In the genomic region with DNA sequence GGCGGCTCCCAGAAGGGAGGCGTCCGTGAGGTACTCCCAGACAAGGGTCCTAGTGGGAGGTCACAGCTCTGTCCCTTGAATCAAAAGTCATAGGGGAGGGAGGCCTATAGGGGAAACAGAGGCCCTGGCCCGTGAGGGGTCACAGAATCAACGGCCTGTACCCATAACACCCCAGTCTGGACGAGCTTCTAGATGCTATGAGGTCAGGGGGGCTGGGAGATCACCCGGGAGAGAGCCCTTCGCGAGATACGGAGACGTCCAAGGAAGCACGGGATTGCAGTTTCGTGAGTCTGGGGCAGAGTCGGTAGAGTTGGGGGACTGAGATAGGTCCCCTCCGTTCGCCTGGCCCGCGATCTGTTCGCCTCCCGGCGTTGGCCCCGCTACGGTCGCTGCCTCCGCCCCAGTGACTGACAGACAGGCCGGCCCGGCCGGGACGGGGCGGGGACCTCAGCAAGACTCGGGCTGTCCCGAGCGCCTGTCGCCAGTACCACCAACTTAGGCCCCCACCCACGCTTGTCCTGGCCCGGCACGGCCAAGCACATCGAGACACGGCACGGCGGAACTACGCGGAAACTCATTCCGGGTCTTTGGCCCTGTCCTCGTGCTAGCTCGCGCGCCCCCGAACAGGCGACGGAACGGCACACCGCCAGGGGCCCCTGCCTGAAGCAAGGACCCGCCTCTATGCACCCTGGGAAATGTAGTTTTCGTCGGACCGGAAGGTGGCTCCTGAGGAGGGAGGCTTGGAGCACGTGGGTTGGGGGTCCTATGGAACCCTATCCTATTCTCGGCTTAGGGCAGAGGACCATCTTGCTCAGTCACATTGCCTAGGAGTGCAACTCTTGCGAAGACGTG, we compare ENCODE assay signal across 8 mouse cellular contexts. TPM values are rescaled to one million over a fixed set of nuclear protein-coding genes. Genes with fewer than 3 reads are reported as not detected.
DNase-seq lines count a peak whose midpoint lies in the region; ATAC-seq and TF ChIP-seq lines count a peak whose summit lies in the region.

Gene Ipo13, minus strand, starts transcription at position 409 of the 852 bp plus-strand sequence.

- peak within 1 kb of the TSS; percentile 82 for H3K27ac ChIP-seq in embryonic facial prominence, embryonic 14.5 days (replicated peaks; ENCODE audit: low read depth, low read length)
- H3K27ac ChIP-seq in limb, embryonic 14.5 days (replicated peaks; ENCODE audit: low read depth, low read length), result peak within 1 kb of the TSS; percentile 79
- peak within 1 kb of the TSS; percentile 89 for H3K27ac ChIP-seq in midbrain, postnatal 0 days (ENCODE audit: low read depth, low read length)

- TF ChIP-seq POLR2A in limb, embryonic 14.5 days (IDR thresholded peaks at IDR 0.05; ENCODE audit: borderline replicate concordance, extremely low read depth, insufficient read depth, insufficient read length), result peak; percentile 65; the same call in 1 of the 2 replicates

- H3K4me3 ChIP-seq in embryonic facial prominence, embryonic 14.5 days (ENCODE audit: low read depth, low read length), result peak within 1 kb of the TSS; percentile 71
- H3K4me3 ChIP-seq in limb, embryonic 14.5 days (replicated peaks; ENCODE audit: low read length), result peak within 1 kb of the TSS; percentile 75
- H3K4me3 ChIP-seq in midbrain, postnatal 0 days (ENCODE audit: low read depth, low read length), result peak within 1 kb of the TSS; percentile 68

- peak; percentile 96 for ATAC-seq in embryonic facial prominence, embryonic 14.5 days (ENCODE audit: low read depth)
- ATAC-seq in limb, embryonic 14.5 days (ENCODE audit: low FRiP score, low read depth), result peak; percentile 96
- ATAC-seq in midbrain, postnatal 0 days (ENCODE audit: low FRiP score), result peak; percentile 95

- peaks cover 26% of the 10 kb centered on the region for H3K4me1 ChIP-seq in embryonic facial prominence, embryonic 14.5 days (ENCODE audit: control insufficient read depth, insufficient read depth, low read length)
- H3K4me1 ChIP-seq in limb, embryonic 14.5 days (ENCODE audit: control insufficient read depth, insufficient read depth, low read length), result peaks cover 18% of the 10 kb centered on the region
- H3K4me1 ChIP-seq in midbrain, postnatal 0 days (ENCODE audit: insufficient read depth, low read length), result peaks cover 10% of the 10 kb centered on the region; the same call in 1 of the 2 replicates

- H3K27me3 ChIP-seq in embryonic facial prominence, embryonic 14.5 days (replicated peaks; ENCODE audit: control insufficient read depth, insufficient read depth, low read length), result no peaks in the 10 kb centered on the region
- H3K27me3 ChIP-seq in limb, embryonic 14.5 days (ENCODE audit: control insufficient read depth, insufficient read depth, low read length), result no peaks in the 10 kb centered on the region
- H3K27me3 ChIP-seq in midbrain, postnatal 0 days (ENCODE audit: insufficient read depth, low read length), result no peaks in the 10 kb centered on the region

- H3K36me3 ChIP-seq in embryonic facial prominence, embryonic 14.5 days (ENCODE audit: control insufficient read depth, insufficient read depth, low read length), result peaks cover 26% of the 10 kb centered on the region
- peaks cover 24% of the 10 kb centered on the region for H3K36me3 ChIP-seq in limb, embryonic 14.5 days (ENCODE audit: control insufficient read depth, insufficient read depth, low read length)
- no peaks in the 10 kb centered on the region; the same call in 1 of the 2 replicates for H3K36me3 ChIP-seq in midbrain, postnatal 0 days (ENCODE audit: insufficient read depth, low read length)

- peak within 1 kb of the TSS; percentile 82 for H3K9ac ChIP-seq in embryonic facial prominence, embryonic 14.5 days (ENCODE audit: low read depth, low read length)
- H3K9ac ChIP-seq in limb, embryonic 14.5 days (ENCODE audit: low read depth, low read length, severe bottlenecking), result peak within 1 kb of the TSS; percentile 72
- H3K9ac ChIP-seq in midbrain, postnatal 0 days (replicated peaks; ENCODE audit: low read length, poor library complexity, severe bottlenecking), result peak within 1 kb of the TSS; percentile 75

- DNase-seq in 3T3-L1 (ENCODE audit: low read depth, low spot score), result peak; percentile 88
- DNase-seq in adrenal gland, postnatal 4 days (ENCODE audit: low spot score in 2 of 2), result peak; percentile 84 to 88
- peak; percentile 96 for DNase-seq in embryonic facial prominence, embryonic 14.5 days (ENCODE audit: low spot score)
- DNase-seq in heart, adult 8-10 months (ENCODE audit: low spot score), result peak; percentile 96
- peak; percentile 95 for DNase-seq in kidney, adult 9 months
- DNase-seq in limb, embryonic 14.5 days (ENCODE audit: low spot score), result peak; percentile 94
- peak; percentile 96 for DNase-seq in midbrain, postnatal 0 days (ENCODE audit: low spot score)
- peak; percentile 84 to 93 for DNase-seq in spleen, postnatal 14 days (ENCODE audit: low spot score in 2 of 2)

- H3K4me2 ChIP-seq in embryonic facial prominence, embryonic 14.5 days (ENCODE audit: low read depth, low read length), result peak within 1 kb of the TSS; percentile 87
- H3K4me2 ChIP-seq in limb, embryonic 14.5 days (replicated peaks; ENCODE audit: low read depth, low read length, severe bottlenecking), result peak within 1 kb of the TSS; percentile 99
- peak within 1 kb of the TSS; percentile 84 for H3K4me2 ChIP-seq in midbrain, postnatal 0 days (ENCODE audit: low read depth, low read length, poor library complexity, severe bottlenecking)

- TF ChIP-seq CTCF in midbrain, postnatal 0 days (IDR thresholded peaks at IDR 0.05), result peak; percentile 61

- WGBS in embryonic facial prominence, embryonic 14.5 days, result 0% methylated on average over 48 of the region's 61 CpGs
- WGBS in limb, embryonic 14.5 days, result under 1% methylated on average over 57 of the region's 61 CpGs
- WGBS in midbrain, postnatal 0 days, result under 1% methylated on average over 56 of the region's 61 CpGs

- H3K9me3 ChIP-seq in embryonic facial prominence, embryonic 14.5 days (ENCODE audit: control insufficient read depth, low read length), result no peaks in the 10 kb centered on the region
- H3K9me3 ChIP-seq in limb, embryonic 14.5 days (ENCODE audit: control insufficient read depth, low read length), result no peaks in the 10 kb centered on the region
- H3K9me3 ChIP-seq in midbrain, postnatal 0 days (ENCODE audit: low read length), result no peaks in the 10 kb centered on the region

RNA-seq across cellular contexts. Expression of gene Ipo13, which starts in this region (rescaled TPM):
- 10 to 100 TPM; 43.9 to 45.1 TPM for total RNA-seq in adrenal gland, postnatal 4 days (2021)
- polyA plus RNA-seq in embryonic facial prominence, embryonic 14.5 days (2014; fragmentation: Nextera tagmentation; extraction: Ambion mirVana), result 38.2 and 40.6 TPM in 2 replicates
- 10 to 100 TPM; 58.9 to 86.0 (median 75.4) TPM for total RNA-seq in heart, adult 8-10 months (2022)
- 63.4 and 75.9 TPM in 2 replicates for polyA plus RNA-seq in limb, embryonic 14.5 days (2012; rRNA removed)
- 38.8 and 40.4 TPM in 2 replicates for polyA plus RNA-seq in limb, embryonic 14.5 days (2014; fragmentation: Nextera tagmentation; extraction: Ambion mirVana)
- total RNA-seq in midbrain, postnatal 0 days (2014; rRNA removed), result 30.8 and 39.9 TPM in 2 replicates
- polyA plus RNA-seq in midbrain, postnatal 0 days (2015; fragmentation: Nextera tagmentation; extraction: Ambion mirVana), result 46.0 and 52.4 TPM in 2 replicates

Comparison
In these comparisons a context has a peak if more than half of its experiments do, and no peak if none do; other contexts are left out.
1. Peak in every context shown above with its lines: DNase-seq, ATAC-seq, H3K4me3 ChIP-seq and H3K27ac ChIP-seq.